Mouse (Mus musculus): Measurements from ENCODE around the gene Fgfr3.

DNA sequence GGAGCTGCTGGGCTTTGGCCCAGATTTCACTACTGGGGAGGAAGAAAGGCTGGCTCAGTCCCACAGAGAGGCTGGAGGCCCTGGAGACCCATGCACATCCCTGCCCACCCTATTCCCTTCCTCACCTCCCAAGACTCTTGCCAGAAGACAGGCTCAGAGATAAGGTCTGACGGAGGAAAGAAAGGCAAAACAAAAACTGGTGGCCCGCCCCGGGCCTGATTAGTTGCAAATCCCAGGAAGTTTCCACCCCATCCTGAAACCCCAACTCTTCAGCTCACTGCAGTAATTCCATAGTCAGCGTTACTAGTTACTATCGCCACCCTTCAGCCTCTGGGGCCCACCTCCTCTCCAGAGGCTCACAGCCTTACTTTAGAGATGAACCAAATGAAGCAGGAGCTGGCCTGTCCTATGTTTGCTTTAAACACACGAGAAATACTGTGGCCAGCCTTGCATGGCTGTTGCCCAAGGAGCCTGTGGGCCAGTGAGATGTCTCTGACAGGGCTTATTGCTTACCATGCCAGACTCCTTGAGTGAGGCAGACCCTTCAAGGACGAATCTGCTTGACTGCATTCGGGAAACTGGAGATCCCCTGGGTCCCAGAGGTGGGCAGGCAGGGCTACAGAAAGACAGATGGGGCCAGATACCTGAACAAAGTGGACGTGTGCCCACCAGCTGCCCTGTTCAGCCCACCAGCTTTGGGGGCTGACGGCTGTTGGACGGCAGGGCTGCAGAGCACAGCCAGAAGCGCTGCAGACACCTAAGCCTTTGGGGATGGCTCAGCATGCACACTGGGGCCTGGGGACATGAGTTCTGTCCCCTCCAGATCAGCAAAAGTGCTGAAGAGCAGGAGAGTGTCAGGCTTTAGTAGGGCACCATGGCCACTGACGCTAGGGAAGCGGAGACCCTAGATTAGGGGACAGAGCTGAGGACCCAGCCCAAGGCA, 32.9 kb upstream of the Fgfr3 start:
- TF ChIP-seq POLR2A (IDR thresholded peaks at IDR 0.05; ENCODE audit: control insufficient read depth, low read depth, low read length) = no peak
- no peak for TF ChIP-seq CTCF (IDR thresholded peaks at IDR 0.05; ENCODE audit: control insufficient read depth, insufficient read depth, insufficient replicate concordance, low read depth, low read length)

Data from testis, adult 2 months (tissue).